Mouse (Mus musculus) urinary bladder, postnatal 4 days (tissue): ENCODE results near the gene Igsf9.
A peak's percentile ranks its signal among the peaks of the same experiment; 100 is the strongest.

ENCODE experiments used
- DNase-seq, 2 experiments: peaks; one replicate each; pipeline ENCODE4 v3.0.0; 2021 to 2022; ENCODE audit warnings: low spot score in 2 of 2

Gene Igsf9

DNA sequence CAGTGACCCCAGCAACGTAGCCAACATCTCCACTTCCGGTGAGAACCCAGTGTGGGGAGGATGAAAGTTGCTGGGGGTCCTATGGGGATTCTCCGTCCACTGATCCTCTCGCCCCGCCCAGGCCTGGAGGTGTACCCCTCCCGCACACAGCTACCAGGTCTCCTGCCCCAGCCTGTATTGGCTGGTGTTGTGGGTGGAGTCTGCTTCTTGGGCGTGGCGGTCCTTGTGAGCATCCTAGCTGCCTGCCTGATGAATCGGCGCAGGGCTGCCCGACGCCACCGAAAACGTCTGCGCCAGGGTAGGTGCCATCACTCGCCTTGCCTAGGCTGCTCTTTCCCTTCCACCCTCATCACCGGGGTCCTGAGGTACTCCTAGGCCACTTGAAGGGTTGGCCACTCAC lies 14.4 kb downstream of the Igsf9 start:
- no peak for DNase-seq

GRCm38 (mm10) chr1:172497428-172497827 lies 15.8 kb downstream of the Igsf9 start:
- no peak for DNase-seq

- DNase-seq, result peak; percentile 86 to 87
Observed at GRCm38 (mm10) chr1:172499765-172500441, 18.3 kb downstream of the Igsf9 start, which contains the start of gene Tagln2. TSS of gene Tagln2 (plus strand) at chr1:172500047.

DNA sequence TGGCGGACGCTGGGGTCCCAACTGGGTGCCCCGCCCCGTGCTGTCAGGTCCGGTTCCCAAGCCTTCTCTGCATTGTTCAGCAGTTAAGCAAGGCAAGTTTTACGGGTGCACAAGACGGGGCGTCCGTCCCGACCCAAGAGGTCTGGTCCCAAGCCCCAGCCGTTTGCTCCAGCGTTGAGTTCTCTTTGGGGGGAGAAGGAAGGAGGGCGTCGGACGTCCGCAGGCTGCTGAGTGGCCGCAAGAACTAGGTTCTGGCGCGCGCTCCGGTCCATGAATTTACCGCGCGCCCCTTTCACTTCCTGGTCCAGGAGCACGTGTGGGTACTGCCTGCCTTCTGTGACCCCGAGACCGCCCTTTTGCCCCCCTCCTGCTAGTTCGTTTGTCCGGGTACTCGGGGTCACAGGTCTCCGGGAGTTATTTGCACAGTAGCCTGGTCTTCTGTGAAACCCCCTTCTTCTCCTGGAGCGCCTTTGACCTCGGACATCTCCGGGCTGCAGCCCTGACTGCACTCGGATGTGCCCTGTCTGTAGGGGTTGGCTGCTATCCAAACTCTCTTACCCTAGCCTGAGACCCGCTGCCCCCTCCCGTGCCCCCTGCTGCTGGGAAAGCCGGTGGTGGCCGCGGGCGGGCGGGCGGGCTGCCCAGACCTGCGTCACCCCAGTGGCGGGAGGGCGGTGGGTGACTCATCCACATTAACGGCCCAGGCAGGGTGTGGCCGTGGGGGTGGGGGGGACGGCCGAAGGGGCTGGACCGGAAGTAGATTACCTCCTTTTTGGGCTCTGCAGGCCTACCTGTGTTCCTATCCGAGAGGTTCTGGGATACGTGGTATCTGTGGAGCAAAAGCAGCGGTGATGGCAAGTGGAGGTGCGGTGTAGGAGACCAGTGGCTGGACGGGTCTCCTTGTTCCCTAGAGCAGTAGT lies 19.1 kb downstream of the Igsf9 start:
- DNase-seq, result peak; percentile 67 to 78

DNA sequence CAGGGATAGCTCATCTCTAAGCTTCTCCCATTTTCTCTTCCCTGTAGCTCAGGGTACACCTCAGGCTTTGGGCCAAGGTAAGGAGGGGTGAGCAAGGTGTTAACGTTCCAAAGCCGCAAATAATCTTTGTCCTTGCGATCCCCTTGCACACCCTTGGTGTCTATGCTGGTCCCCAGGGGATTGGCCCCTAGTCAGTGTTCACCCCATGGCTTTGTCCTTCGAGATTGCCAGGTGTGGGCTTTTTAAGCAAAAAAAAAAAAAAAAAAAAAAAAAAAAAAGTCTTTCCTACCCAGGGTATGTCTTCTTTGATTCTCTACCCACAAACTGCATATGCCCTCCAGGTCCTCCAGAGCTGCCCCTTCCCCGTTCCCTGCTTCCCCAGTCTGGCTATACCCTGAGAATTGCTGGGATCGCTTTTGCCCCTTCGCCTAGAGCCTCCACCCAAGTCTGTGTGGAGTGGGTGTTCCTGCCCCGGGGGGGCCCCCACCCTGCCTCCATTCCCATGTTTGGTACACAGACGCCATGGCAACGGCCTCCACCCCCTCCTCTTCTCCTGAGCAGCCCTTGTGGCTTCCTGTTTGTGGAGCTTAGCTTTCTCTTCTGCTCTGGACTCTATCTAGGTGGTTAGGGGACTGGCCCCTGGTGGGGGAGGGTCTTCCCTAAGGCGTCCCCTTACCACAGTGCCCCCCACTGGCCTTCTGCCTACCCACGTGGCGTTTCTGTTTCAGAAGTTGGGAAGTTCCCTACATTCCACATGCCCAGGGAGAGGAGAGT lies 20.0 kb downstream of the Igsf9 start:
- peak in 1 of 2 experiments; percentile 66 for DNase-seq

GRCm38 (mm10) chr1:172502145-172503110 lies 20.8 kb downstream of the Igsf9 start:
- no peak for DNase-seq

DNA sequence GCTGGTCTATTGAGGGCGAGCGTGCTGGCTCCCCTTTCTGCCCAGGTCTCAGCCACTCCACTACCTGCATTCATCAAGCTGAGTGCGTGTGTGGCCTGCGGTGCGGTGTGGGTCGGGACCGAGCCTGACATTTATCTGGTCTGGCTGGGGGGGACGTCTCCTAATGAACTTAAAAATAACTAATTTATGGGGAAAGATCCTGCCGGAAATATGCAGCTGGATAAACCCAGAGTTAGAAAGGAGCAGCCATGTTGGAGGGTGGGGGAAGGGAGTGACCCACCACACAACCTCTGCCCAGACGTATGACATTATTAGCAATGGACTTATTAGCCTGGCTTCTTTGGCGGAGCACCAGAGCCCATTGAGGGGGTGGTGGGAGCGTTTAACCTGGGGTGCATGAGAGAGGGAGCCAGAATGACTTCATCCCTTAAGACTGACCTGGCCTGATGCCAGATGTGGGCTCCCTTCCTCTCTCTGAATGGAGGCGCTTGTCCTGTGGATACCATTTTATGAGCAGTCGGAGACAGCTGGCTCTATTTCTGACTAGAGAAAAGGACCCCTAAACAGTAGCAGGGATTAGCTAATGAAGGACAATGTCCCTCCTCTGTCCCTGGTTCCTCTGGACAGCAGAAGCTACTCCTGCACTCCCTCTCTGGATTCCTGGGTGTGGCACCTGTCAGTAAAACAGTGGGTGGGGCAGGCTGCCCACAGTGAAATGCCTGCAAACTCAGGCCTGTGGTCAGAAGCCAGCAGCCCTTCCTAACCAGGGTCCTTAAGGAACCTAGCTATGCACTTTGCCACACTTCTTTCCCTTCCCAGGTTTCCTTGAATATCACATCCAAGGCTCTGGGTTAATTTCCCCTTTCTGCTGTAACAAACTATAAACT lies 21.8 kb downstream of the Igsf9 start:
- DNase-seq, result peak in 1 of 2 experiments; percentile 77

DNA sequence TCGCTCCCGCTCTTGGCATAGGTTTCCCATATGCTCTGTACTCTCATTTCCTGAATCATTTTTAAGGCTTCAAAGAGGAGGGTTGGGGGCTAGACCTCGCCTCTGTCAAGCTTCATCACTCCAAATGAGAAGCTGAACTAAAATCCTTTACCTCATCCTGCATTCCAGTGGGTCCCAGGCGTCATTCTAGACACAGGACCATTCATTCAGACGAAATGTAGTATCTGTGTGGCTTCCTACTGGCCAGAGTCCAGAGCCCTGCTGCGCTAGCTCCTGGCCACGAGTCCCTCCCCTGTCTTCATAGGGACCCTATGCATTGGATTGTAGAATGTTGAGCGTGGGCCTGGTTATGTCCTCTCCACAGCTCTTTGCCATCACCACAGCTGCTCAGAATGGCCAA lies 23.2 kb downstream of the Igsf9 start:
- DNase-seq, result no peak

DNA sequence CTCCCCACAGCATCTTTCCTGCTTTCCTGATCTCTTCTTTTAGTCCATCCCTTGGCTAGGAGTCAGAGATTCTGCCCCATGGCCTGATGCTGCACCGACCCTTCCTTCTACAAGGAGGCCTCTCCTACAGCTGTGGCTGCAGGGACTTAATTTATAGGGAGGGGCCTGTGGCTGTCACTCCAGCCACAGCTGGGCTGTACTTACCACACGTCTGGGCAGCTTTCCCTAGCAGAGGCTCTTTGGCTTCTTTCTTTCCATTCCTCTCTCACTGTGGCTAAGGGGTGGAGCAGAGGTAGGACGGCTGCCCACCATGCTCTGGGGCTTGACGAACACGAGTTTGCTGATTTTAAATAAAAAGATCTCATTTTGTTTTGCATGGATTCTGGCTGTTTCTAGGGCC lies 25.4 kb downstream of the Igsf9 start:
- DNase-seq, result no peak

- no peak for DNase-seq
Observed at GRCm38 (mm10) chr1:172507701-172508100, 26.1 kb downstream of the Igsf9 start.

- DNase-seq, result no peak
Observed at GRCm38 (mm10) chr1:172508172-172508571, 26.6 kb downstream of the Igsf9 start.

GRCm38 (mm10) chr1:172509235-172509634 lies 27.6 kb downstream of the Igsf9 start:
- DNase-seq, result no peak

DNA sequence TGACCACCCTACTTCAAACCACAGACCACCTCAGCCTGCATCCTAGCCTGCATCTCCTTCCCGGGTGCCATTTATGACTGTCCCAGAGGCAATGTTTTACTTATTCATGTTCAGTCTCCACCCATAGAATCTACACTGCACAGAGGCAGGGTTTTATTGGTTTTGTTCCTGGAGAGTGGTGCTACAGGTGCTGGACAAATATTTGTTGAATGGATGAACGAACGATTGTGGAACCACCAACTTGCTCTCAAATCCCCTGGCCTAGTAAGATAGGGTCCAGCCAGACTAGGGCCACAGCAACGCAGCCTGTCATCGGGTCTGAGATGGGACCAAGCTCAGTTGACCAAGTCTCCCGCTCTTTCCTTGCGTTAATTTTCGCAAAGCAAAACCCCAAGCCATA lies 28.4 kb downstream of the Igsf9 start:
- DNase-seq, result no peak

GRCm38 (mm10) chr1:172510421-172510972 lies 28.9 kb downstream of the Igsf9 start:
- DNase-seq, result no peak

GRCm38 (mm10) chr1:172512962-172513361 lies 31.4 kb downstream of the Igsf9 start:
- DNase-seq, result peak in 1 of 2 experiments; percentile 61

DNA sequence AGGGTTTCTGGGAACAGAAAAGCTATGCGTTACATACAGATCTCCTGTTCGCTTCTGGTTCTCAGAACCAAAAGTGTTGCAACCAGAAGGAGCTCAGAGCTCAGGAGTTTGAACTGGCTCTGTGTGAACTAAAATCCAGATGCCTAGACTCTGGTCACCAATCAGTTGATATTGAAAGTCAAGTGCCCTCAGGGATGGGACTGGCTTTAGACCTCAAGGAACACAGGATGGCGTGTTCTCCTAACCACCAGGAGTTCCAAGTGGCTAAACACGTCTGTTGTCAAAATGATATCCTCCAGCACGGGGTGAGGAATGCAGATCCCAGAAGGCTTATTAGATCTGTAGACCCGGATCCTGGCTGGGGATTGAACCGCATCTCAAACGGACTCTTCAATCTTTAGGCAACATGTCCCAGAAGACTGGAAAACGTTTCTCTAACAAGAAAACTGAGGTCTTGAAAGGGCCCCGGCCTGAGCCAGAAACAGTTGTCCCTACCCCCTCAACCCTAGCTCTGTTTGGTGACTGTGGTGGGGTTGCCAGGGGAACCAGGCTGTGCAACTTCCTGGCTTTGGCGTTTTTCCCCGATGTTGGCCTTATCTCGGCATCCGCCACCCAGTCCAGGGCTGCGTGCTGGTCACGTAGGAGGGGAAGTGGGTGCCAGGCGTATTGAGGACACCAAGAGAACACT lies 32.1 kb downstream of the Igsf9 start:
- DNase-seq, result no peak

- DNase-seq, result no peak
Observed at GRCm38 (mm10) chr1:172514213-172514529, 32.6 kb downstream of the Igsf9 start.

- DNase-seq, result no peak
Observed at GRCm38 (mm10) chr1:172514551-172515268, 33.1 kb downstream of the Igsf9 start.
